Mouse (Mus musculus) liver, adult 2 months (tissue): ENCODE results near the gene Map2k2. TPM values are rescaled to one million over a fixed set of nuclear protein-coding genes. Genes with fewer than 3 reads are reported as not detected.
A peak's percentile ranks its signal among the peaks of the same experiment; 100 is the strongest.

Experiments used
- DNase-seq: peaks from one replicate; pipeline ENCODE4 v3.0.0-alpha.2; 2011; ENCODE audit warnings: low read depth, low spot score; ENCODE audit errors: extremely low read depth
- H3K27ac ChIP-seq: fragments of 200-500 bp; replicated peaks from 2 replicates; pipeline ENCODE4 v1.5.1; 2012; ENCODE audit warnings: low read depth, mild to moderate bottlenecking, control low read depth, inconsistent platforms, low read length; ENCODE audit not compliant: insufficient read depth
- H3K27me3 ChIP-seq: fragments of 200-500 bp; 2 replicates; pipeline ENCODE4 v1.6.1; 2012; ENCODE audit warnings: mild to moderate bottlenecking, moderate library complexity, low read length, inconsistent platforms; ENCODE audit not compliant: control insufficient read depth, insufficient read depth
- H3K36me3 ChIP-seq: fragments of 200-500 bp; 2 replicates; pipeline ENCODE4 v1.6.1; 2012; ENCODE audit warnings: low read length, inconsistent platforms; ENCODE audit not compliant: control insufficient read depth, insufficient read depth
- H3K4me1 ChIP-seq: fragments of 200-500 bp; 2 replicates; pipeline ENCODE4 v1.6.1; 2011; ENCODE audit warnings: low read length; ENCODE audit not compliant: control insufficient read depth, insufficient read depth
- H3K4me3 ChIP-seq: fragments of 200-500 bp; 2 replicates; pipeline ENCODE4 v1.5.1; 2011; ENCODE audit warnings: low read depth, mild to moderate bottlenecking, control low read depth, low read length, moderate library complexity; ENCODE audit not compliant: insufficient read depth
- H3K79me2 ChIP-seq: fragments of 200-500 bp; 2 replicates; pipeline ENCODE4 v1.6.1; 2012; ENCODE audit warnings: inconsistent platforms, mild to moderate bottlenecking, low read length, moderate library complexity; ENCODE audit not compliant: control insufficient read depth, insufficient read depth
- H3K9ac ChIP-seq: fragments of 200-500 bp; 2 replicates; pipeline ENCODE4 v1.6.1; 2012; ENCODE audit warnings: low read depth, mild to moderate bottlenecking, control low read depth, inconsistent platforms, low read length
- CTCF ChIP-seq: fragments of 200-500 bp; IDR thresholded peaks from 2 replicates; pipeline ENCODE4 v1.5.1; 2011; ENCODE audit warnings: low read depth, low read length, control low read depth
- POLR2A ChIP-seq: fragments of 200-500 bp; IDR thresholded peaks from 2 replicates; pipeline ENCODE4 v1.6.1; 2011; ENCODE audit warnings: low read length, control low read depth; ENCODE audit not compliant: insufficient read depth; ENCODE audit errors: extremely low read depth
- WGBS: fragments of 180-500 bp; shearing (Covaris S2); methylation state at CpG from one replicate; pipeline ENCODE4 v1.1.7; 2018; 5-methylcytosine and 5-hydroxymethylcytosine counted together
- polyA plus RNA-seq: library from polyadenylated mRNA; depleted of rRNA; stranded (reverse); fragments of >200 nt; gene quantifications from 2 replicates; pipeline ENCODE4 v1.2.3, GENCODE M21; 2012
- total RNA-seq: library from RNA; depleted of rRNA; stranded (reverse); fragments of >200 nt; gene quantifications from 2 replicates; pipeline ENCODE4 v1.2.3, GENCODE M21; 2014

Gene Map2k2
- total and polyA plus RNA-seq, 2 experiments: 46.6 to 192 TPM

DNA sequence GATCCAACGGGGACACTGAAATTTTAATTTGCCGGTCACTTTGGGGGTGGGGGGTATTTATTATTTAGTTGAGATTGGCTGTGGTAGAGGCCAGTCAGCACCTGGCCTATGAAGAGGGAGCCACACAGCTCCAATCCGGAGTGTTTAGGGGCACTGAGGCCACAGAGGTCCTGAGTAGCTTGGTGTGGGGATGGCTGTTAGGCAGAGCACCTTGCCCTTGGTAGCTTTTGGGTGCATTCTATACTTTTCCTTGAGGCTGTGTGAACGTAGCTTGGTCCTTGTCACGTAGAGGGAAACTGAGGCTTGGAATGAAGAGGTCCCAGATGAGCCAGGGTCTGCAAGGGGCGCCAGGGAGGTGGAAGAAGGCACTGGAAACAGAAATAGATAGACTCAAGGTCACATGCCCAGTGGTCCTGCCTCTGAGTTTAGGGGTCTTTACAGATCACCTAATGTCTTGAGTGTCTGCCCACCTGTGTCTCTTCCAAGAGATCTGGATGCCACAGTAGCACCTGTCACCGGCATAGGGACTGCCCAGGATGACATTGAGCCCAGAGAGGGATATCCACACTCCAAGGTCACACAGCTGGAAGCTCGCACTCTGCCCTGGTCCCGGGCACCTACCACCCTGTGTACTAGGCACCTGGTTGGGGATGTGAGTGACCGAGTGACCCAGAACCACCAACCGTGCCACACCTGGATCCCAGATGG is 33.3 kb downstream of the Map2k2 start:
- Histone ChIP-seq H3K36me3 (0 out of 2 replicates have a peak, but pooled peaks cover 2% of the 10 kb centered on the region), H3K4me1 (peaks cover 22% of the 10 kb centered on the region), H3K27me3 (no peaks in the 10 kb centered on the region), H3K4me3 (peak overlapping the region; percentile 92), H3K79me2 (peaks cover 62% of the 10 kb centered on the region), H3K27ac (peak overlapping the region; percentile 19), H3K9ac (peak overlapping the region; percentile 84)
- TF ChIP-seq CTCF (no peak), POLR2A (no peak)
- DNase-seq: peak; percentile 53
- WGBS: 14% methylated on average over 11 of the region's 11 CpGs

DNA sequence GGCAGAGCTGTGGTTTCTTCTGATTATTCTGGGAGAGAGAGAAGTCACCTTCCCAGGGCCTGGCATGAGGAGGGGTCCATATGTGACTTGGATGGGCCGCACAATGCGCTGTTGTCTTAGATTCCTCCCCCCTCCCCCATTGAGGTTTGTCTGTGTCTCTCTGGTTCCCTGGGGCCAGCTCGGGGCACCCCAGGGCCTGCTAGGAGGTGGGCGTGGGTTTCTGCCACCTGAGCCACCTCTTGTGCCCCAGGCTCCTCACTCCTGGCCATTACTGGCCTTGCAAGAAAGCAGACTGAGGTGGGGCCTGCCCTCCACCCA is 33.8 kb downstream of the Map2k2 start:
- Histone ChIP-seq H3K27me3 (no peaks in the 10 kb centered on the region), H3K79me2 (peaks cover 67% of the 10 kb centered on the region), H3K36me3 (0 out of 2 replicates have a peak, but pooled peaks cover 2% of the 10 kb centered on the region), H3K9ac (peak overlapping the region; percentile 32), H3K4me3 (peak overlapping the region; percentile 5; the same call in 1 of the 2 replicates), H3K4me1 (peaks cover 22% of the 10 kb centered on the region), H3K27ac (peak overlapping the region; percentile 19)
- 53% methylated on average over 4 of the region's 4 CpGs for WGBS
- TF ChIP-seq CTCF (no peak), POLR2A (no peak)
- no peak for DNase-seq

DNA sequence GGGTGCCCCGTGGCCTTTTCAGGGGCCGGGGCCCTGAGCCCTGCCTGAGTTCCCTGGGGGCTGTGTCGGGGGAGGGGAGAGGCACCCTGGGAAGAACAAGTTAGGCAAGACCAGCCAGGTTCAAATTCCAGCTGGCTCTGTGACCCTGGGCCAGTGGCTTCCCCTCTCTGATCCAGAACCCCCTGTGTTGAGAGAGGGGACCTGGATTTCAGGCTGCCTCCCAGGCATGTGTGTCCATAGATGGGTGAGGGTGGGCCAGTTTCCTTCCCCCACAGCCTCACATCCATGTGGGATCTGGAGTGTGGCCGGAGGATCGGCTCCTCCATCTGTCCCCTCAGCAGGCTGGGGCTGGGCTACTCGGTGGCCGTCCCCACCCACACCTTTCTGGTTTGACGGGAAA is 34.3 kb downstream of the Map2k2 start:
- Histone ChIP-seq H3K79me2 (peaks cover 72% of the 10 kb centered on the region), H3K4me1 (peaks cover 20% of the 10 kb centered on the region), H3K36me3 (peaks cover 4% of the 10 kb centered on the region; the same call in 1 of the 2 replicates), H3K9ac (peak overlapping the region; percentile 32), H3K4me3 (peak overlapping the region; percentile 20; the same call in 1 of the 2 replicates), H3K27ac (peak overlapping the region; percentile 19), H3K27me3 (no peaks in the 10 kb centered on the region)
- TF ChIP-seq POLR2A (no peak), CTCF (no peak)
- WGBS: 13% methylated on average over 8 of the region's 8 CpGs
- peak; percentile 44 for DNase-seq

DNA sequence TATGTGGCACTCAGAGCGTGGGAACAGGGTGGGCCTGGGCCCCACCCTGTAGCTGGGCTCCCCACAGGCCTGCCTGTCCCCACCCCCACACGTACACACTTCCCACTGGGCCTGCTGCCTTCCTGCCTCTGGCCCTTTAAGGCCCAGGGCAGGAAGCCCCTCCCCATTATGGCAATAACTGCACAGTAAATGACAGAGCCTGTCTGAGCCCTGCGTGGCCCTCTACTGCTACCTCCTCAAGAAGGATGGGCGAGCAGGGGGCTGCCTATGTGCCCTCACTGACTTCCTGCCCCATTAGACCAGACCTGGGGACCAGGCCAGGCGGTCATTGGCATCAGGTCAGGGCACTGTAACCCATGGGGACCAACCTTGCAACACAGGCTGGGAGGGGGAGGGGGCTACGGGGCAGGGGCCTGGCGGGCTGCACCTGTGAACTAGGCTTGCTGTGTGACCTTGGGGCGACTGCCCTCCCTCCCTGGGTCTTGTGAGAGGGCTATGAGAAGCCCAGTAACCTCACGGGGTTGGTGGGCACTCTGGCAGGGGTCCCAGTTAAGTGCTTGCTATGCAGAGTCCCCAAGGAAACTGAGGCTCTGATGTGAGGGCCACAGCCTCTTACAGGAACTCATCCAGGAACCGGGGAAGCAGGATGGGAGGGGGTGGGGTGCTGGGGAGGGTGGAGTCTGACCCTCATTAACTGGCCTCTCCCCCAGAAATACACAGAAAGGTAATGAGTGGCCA is 35.2 kb downstream of the Map2k2 start:
- WGBS: 10% methylated on average over 10 of the region's 10 CpGs
- no peak for TF ChIP-seq POLR2A
- no peak for TF ChIP-seq CTCF
- H3K27me3 ChIP-seq: no peaks in the 10 kb centered on the region
- H3K4me3 ChIP-seq: peak overlapping the region; percentile 20
- DNase-seq: peak; percentile 58
- H3K36me3 ChIP-seq: peaks cover 4% of the 10 kb centered on the region; the same call in 1 of the 2 replicates
- peaks cover 20% of the 10 kb centered on the region for H3K4me1 ChIP-seq
- H3K9ac ChIP-seq: peak overlapping the region; percentile 41
- peaks cover 80% of the 10 kb centered on the region for H3K79me2 ChIP-seq
- H3K27ac ChIP-seq: peak overlapping the region; percentile 15

DNA sequence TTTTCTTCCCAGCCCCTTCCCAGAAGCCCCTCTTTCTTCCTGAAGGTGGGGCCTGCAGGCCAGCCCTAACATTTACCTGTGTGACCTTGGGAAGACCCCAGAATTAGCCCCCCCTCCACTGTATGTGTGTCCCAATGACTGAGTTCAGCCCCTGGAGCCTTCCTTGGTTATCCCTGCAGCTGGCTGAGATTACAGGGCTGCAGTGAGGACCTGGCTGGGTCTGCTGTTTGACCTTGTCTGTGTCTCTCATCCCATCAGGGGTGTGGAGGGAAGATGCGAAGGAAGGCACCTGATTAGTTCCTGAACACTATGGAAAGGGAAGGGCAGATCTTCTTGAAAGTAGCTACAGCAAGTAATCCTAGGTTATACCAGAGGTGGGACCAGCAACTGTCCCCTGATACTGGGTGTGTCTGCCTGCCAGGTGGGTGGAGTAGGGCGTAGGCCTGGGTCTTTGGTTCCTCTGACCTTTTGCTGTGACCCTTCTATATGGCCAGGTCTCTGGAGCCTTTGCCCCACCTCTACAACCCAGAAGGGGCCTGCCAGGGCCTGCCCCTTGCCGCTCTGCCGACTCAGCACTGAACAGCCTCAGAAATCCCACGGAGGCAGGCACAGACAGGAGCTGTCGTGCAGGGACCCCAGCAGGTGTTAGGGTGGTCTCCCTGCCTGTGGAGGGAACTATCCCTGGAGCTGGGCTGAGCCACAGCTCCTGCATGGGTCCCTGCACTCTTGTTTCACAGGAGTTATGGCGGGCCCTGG is 35.9 kb downstream of the Map2k2 start:
- 86% methylated on average over 7 of the region's 7 CpGs for WGBS
- H3K9ac ChIP-seq: no peak overlapping the region
- H3K79me2 ChIP-seq: peaks cover 80% of the 10 kb centered on the region
- no peak overlapping the region for H3K27ac ChIP-seq
- H3K4me1 ChIP-seq: peaks cover 20% of the 10 kb centered on the region
- peaks cover 4% of the 10 kb centered on the region; the same call in 1 of the 2 replicates for H3K36me3 ChIP-seq
- no peak for TF ChIP-seq POLR2A
- no peak for TF ChIP-seq CTCF
- no peak overlapping the region for H3K4me3 ChIP-seq
- no peaks in the 10 kb centered on the region for H3K27me3 ChIP-seq
- DNase-seq: no peak
